Mouse (Mus musculus): ENCODE measurements at regions not wholly inside any gene's neighbourhood (a gene's known extent, or its start where the extent isn't known, plus 50 kb on each side); places are given as distances from the start of the nearest gene placed in this dataset.
A peak's percentile ranks its signal among the peaks of the same experiment; 100 is the strongest.

DNA sequence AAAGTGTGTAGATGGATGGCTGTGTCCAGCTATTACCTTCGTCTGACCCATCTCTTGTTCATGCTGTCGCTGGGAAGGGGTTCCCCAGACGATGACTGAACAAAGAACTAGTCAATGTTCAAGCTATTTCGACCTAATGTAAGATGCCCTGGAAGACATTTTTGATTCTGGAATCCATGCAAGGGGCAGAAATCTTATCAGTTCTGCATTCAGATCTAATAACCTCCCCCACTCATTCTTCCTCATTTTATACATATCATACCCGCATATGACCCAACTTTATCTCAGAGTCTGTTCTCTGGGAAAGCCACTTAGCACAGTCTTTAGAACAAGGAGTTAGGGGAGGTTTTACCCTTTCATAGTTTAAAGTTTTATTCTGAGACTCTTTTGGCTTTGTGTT, 52.2 kb upstream of the 2310009B15Rik start:
- no peak for DNase-seq (ENCODE audit: low read depth, low spot score)

DNA sequence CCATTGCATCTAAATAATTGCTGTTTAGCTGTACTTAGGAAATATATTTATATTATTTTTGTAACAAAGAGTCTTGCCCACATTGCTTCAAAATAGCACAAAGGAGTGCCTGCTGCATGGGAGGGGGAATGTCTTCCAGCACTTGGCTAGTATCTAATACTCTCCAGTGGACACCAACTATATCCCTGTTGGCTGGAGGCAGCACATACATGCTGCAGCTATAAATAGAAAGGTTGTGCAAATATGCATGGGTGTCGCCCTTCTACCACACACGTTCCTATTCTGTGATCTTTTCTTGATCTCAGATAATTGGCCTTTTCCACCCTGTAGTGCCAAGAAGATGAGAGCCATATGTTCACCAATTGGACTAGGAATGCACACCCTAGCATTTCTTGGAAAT, 53.0 kb upstream of the 2310009B15Rik start:
- DNase-seq (ENCODE audit: low read depth, low spot score): no peak

GRCm38 (mm10) chr1:138912156-138912616, 51.0 kb upstream of the Dennd1b start:
- DNase-seq (ENCODE audit: low read depth, low spot score): peak; percentile 56

DNA sequence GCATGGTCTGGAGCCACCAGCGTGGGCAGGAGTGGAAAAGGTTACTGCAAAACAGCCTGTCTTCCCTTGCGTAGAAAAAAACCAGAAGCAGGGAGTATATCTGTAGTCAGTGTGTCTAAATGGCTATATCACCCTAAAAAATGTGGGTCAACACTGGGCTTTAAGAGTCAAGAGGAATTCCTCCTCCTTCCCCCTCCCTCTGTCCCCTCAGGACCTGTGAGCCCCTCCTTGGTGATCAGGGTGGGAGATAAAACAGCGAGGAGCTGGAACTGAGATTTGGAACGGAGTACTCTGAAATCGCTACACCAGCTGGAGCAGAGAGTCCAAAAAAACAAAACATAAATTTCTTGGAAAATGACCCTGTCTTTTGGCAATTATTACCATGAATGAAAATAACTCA, 50.3 kb upstream of the Dennd1b start:
- DNase-seq (ENCODE audit: low read depth, low spot score): no peak

- DNase-seq (ENCODE audit: low read depth, low spot score): no peak
These were observed 49.8 kb upstream of the Dennd1b start for GRCm38 (mm10) chr1:138913428-138913827.
